20 mouse cellular contexts compared by ENCODE assay signal in genomic region chr10:98702470-98703215, GRCm38 (mm10).
DNase-seq lines count a peak whose midpoint lies in the region; ATAC-seq lines count a peak whose summit lies in the region.
"Had no signal": no experiment of that assay in that cellular context is flagged by ENCODE, and none has a peak within 500 bp of the region (broad histone marks: within the 10 kb centered on the region; RNA-seq: fewer than 3 reads in every experiment).

No protein-coding gene starts in this region.

- H3K4me1 ChIP-seq in neural tube, embryonic 13.5 days (replicated peaks): no peaks in the 10 kb centered on the region
- no peaks in the 10 kb centered on the region for H3K4me1 ChIP-seq in neural tube, embryonic 15.5 days
- H3K4me1 ChIP-seq: embryonic facial prominence, embryonic 12.5 days; forebrain, embryonic 15.5 days; hindbrain, embryonic 15.5 days; intestine, embryonic 15.5 days; liver, embryonic 15.5 days; midbrain, embryonic 13.5 days had no signal

- H3K9me3 ChIP-seq in neural tube, embryonic 13.5 days: no peaks in the 10 kb centered on the region
- H3K9me3 ChIP-seq in neural tube, embryonic 15.5 days (replicated peaks): no peaks in the 10 kb centered on the region
- H3K9me3 ChIP-seq: embryonic facial prominence, embryonic 12.5 days; forebrain, embryonic 15.5 days; heart, embryonic 12.5 days; hindbrain, embryonic 15.5 days; intestine, embryonic 15.5 days; liver, embryonic 15.5 days; midbrain, embryonic 13.5 days had no signal

- peak overlapping the region; percentile 28; the same call in 1 of the 2 replicates for H3K27ac ChIP-seq in neural tube, embryonic 13.5 days (replicated peaks)
- no peak overlapping the region for H3K27ac ChIP-seq in neural tube, embryonic 15.5 days (replicated peaks)
- H3K27ac ChIP-seq: embryonic facial prominence, embryonic 12.5 days; forebrain, embryonic 15.5 days; hindbrain, embryonic 15.5 days; intestine, embryonic 15.5 days; liver, embryonic 15.5 days; midbrain, embryonic 13.5 days had no signal

- peak; percentile 34 for DNase-seq in cerebellum, adult 11-12 months
- DNase-seq in cerebellum, postnatal 14 days: peak; percentile 19 to 55
- no peak for DNase-seq in urinary bladder, postnatal 14 days (ENCODE audit: low spot score)
- DNase-seq in gastrocnemius, postnatal 36 days: no peak
- no peak for DNase-seq in lung, postnatal 25 days (ENCODE audit: low spot score)
- DNase-seq: adrenal gland, postnatal 14 days; right cerebral cortex, postnatal 14 days; spleen, adult 18-20 months; thymus, postnatal 36 days had no signal

- intact Hi-C loops in gastrocnemius, postnatal 36 days (cut with DNase I): no loop called here

- H3K4me3 ChIP-seq in neural tube, embryonic 13.5 days: no peak overlapping the region
- no peak overlapping the region for H3K4me3 ChIP-seq in neural tube, embryonic 15.5 days (replicated peaks)
- H3K4me3 ChIP-seq: embryonic facial prominence, embryonic 12.5 days; forebrain, embryonic 15.5 days; heart, embryonic 12.5 days; hindbrain, embryonic 15.5 days; intestine, embryonic 15.5 days; liver, embryonic 15.5 days; midbrain, embryonic 13.5 days had no signal

- H3K4me2 ChIP-seq in neural tube, embryonic 13.5 days: no peak overlapping the region
- H3K4me2 ChIP-seq in neural tube, embryonic 15.5 days: no peak overlapping the region
- H3K4me2 ChIP-seq: embryonic facial prominence, embryonic 12.5 days; forebrain, embryonic 15.5 days; heart, embryonic 12.5 days; hindbrain, embryonic 15.5 days; intestine, embryonic 15.5 days; liver, embryonic 15.5 days; midbrain, embryonic 13.5 days had no signal

- no peak overlapping the region for H3K9ac ChIP-seq in neural tube, embryonic 13.5 days
- no peak overlapping the region for H3K9ac ChIP-seq in neural tube, embryonic 15.5 days (replicated peaks)
- H3K9ac ChIP-seq: embryonic facial prominence, embryonic 12.5 days; forebrain, embryonic 15.5 days; heart, embryonic 12.5 days; hindbrain, embryonic 15.5 days; intestine, embryonic 15.5 days; liver, embryonic 15.5 days; midbrain, embryonic 13.5 days had no signal

- 84% methylated on average over 5 of the region's 5 CpGs for WGBS in neural tube, embryonic 13.5 days
- 85% methylated on average over 5 of the region's 5 CpGs for WGBS in neural tube, embryonic 15.5 days

- no peak for ATAC-seq in neural tube, embryonic 13.5 days (ENCODE audit: low read depth)
- no peak for ATAC-seq in neural tube, embryonic 15.5 days (ENCODE audit: low FRiP score)
- ATAC-seq: activated CD4-positive, CD25-positive, alpha-beta regulatory T cell, adult 4 months; forebrain, embryonic 15.5 days; lung, postnatal 0 days; midbrain, embryonic 13.5 days had no signal

- H3K27me3 ChIP-seq in neural tube, embryonic 13.5 days: no peaks in the 10 kb centered on the region
- no peaks in the 10 kb centered on the region for H3K27me3 ChIP-seq in neural tube, embryonic 15.5 days (replicated peaks)
- H3K27me3 ChIP-seq: embryonic facial prominence, embryonic 12.5 days; forebrain, embryonic 15.5 days; heart, embryonic 12.5 days; hindbrain, embryonic 15.5 days; intestine, embryonic 15.5 days; liver, embryonic 15.5 days; midbrain, embryonic 13.5 days had no signal

- no peaks in the 10 kb centered on the region for H3K36me3 ChIP-seq in neural tube, embryonic 13.5 days
- no peaks in the 10 kb centered on the region for H3K36me3 ChIP-seq in neural tube, embryonic 15.5 days
- H3K36me3 ChIP-seq: embryonic facial prominence, embryonic 12.5 days; forebrain, embryonic 15.5 days; heart, embryonic 12.5 days; hindbrain, embryonic 15.5 days; intestine, embryonic 15.5 days; liver, embryonic 15.5 days; midbrain, embryonic 13.5 days had no signal

Comparison
In these comparisons a context has a peak if more than half of its experiments do, and no peak if none do; other contexts are left out.
1. DNase-seq: peak in cerebellum, adult 11-12 months (single experiment) and cerebellum, postnatal 14 days (2 of 2); none in urinary bladder, postnatal 14 days (single experiment), gastrocnemius, postnatal 36 days (0 of 2) and lung, postnatal 25 days (single experiment).